Mouse (Mus musculus) layer of hippocampus, postnatal 36 days (tissue): ENCODE measurements at regions not wholly inside any gene's neighbourhood (a gene's known extent, or its start where the extent isn't known, plus 50 kb on each side); places are given as distances from the start of the nearest gene placed in this dataset.

Experiments
- microRNA-seq, 2 experiments: library from miRNA; unstranded; fragments of <30 nt; microRNA quantifications; one replicate each; pipeline ENCODE4 v1.2.0; 2021

Small RNAs in the stretch of these regions (microRNA-seq; reads per million reads assigned to microRNA genes)
- 0 reads per million in 2 experiments for gene Gm23416
